ENCODE assay signal across 24 mouse cellular contexts in genomic region chr11:109586424-109586823, GRCm38 (mm10). TPM values are rescaled to one million over a fixed set of nuclear protein-coding genes. Genes with fewer than 3 reads are reported as not detected.
A peak's percentile ranks its signal among the peaks of the same experiment; 100 is the strongest.
DNase-seq lines count a peak whose midpoint lies in the region; ATAC-seq and TF ChIP-seq lines count a peak whose summit lies in the region.
"Had no signal": no experiment of that assay in that cellular context is flagged by ENCODE, and none has a peak within 500 bp of the region (broad histone marks: within the 10 kb centered on the region; RNA-seq: fewer than 3 reads in every experiment).

No protein-coding gene starts in this region.

- 41% methylated on average over 2 of the region's 2 CpGs for WGBS in intestine, postnatal 0 days
- 72% methylated on average over 2 of the region's 2 CpGs for WGBS in intestine, embryonic 16.5 days
- 30% methylated on average over 2 of the region's 2 CpGs for WGBS in liver, embryonic 15.5 days (ENCODE audit: insufficient replicate concordance)

- H3K9me3 ChIP-seq in intestine, postnatal 0 days (ENCODE audit: control insufficient read depth): no peaks in the 10 kb centered on the region
- H3K9me3 ChIP-seq in intestine, embryonic 16.5 days (ENCODE audit: control insufficient read depth, low read length): no peaks in the 10 kb centered on the region
- H3K9me3 ChIP-seq in liver, embryonic 15.5 days (replicated peaks): no peaks in the 10 kb centered on the region
- H3K9me3 ChIP-seq: embryonic facial prominence, embryonic 10.5 days; embryonic facial prominence, embryonic 13.5 days; forebrain, embryonic 12.5 days; forebrain, embryonic 15.5 days; heart, embryonic 15.5 days had no signal

- H3K27me3 ChIP-seq in intestine, postnatal 0 days (replicated peaks; ENCODE audit: control insufficient read depth, insufficient read depth, low read length): no peaks in the 10 kb centered on the region
- no peaks in the 10 kb centered on the region for H3K27me3 ChIP-seq in intestine, embryonic 16.5 days (replicated peaks; ENCODE audit: control insufficient read depth, insufficient read depth, low read length)
- no peaks in the 10 kb centered on the region for H3K27me3 ChIP-seq in liver, embryonic 15.5 days
- H3K27me3 ChIP-seq: embryonic facial prominence, embryonic 13.5 days; forebrain, embryonic 12.5 days; forebrain, embryonic 15.5 days; heart, embryonic 15.5 days had no signal

- no peak overlapping the region for H3K4me3 ChIP-seq in intestine, postnatal 0 days (ENCODE audit: low read depth, low read length)
- no peak overlapping the region for H3K4me3 ChIP-seq in intestine, embryonic 16.5 days (ENCODE audit: low read length)
- H3K4me3 ChIP-seq in liver, embryonic 15.5 days (replicated peaks): no peak overlapping the region
- H3K4me3 ChIP-seq: embryonic facial prominence, embryonic 10.5 days; embryonic facial prominence, embryonic 13.5 days; forebrain, embryonic 12.5 days; forebrain, embryonic 15.5 days; heart, embryonic 15.5 days had no signal

- no peak overlapping the region for H3K9ac ChIP-seq in intestine, postnatal 0 days (ENCODE audit: low read depth, low read length)
- no peak overlapping the region for H3K9ac ChIP-seq in intestine, embryonic 16.5 days (ENCODE audit: low read depth, low read length)
- no peak overlapping the region for H3K9ac ChIP-seq in liver, embryonic 15.5 days
- H3K9ac ChIP-seq: embryonic facial prominence, embryonic 13.5 days; forebrain, embryonic 12.5 days; forebrain, embryonic 15.5 days; heart, embryonic 15.5 days; hindbrain, embryonic 14.5 days had no signal

- H3K4me2 ChIP-seq in intestine, postnatal 0 days (replicated peaks; ENCODE audit: low read depth): peak overlapping the region; percentile 54; the same call in 1 of the 2 replicates
- H3K4me2 ChIP-seq in intestine, embryonic 16.5 days (ENCODE audit: low read depth, low read length): no peak overlapping the region
- H3K4me2 ChIP-seq in liver, embryonic 15.5 days: no peak overlapping the region
- H3K4me2 ChIP-seq: embryonic facial prominence, embryonic 13.5 days; forebrain, embryonic 12.5 days; forebrain, embryonic 15.5 days; heart, embryonic 15.5 days; hindbrain, embryonic 14.5 days had no signal

- DNase-seq in liver: no peak
- DNase-seq in MEL-GATA-1-ER (ENCODE audit: extremely low read depth, low read depth): peak; percentile 2
- no peak for DNase-seq in adrenal gland, postnatal 14 days
- DNase-seq: adrenal gland, adult 2 months; adrenal gland, postnatal 25 days; cerebellum, adult 11-12 months; cerebellum, adult 8-10 months; cerebellum, postnatal 10 days; cerebellum, postnatal 36 days; embryo, embryonic 11 days; gastrocnemius, postnatal 25 days; heart, postnatal 10 days; heart, postnatal 4 days had no signal

- no peak for TF ChIP-seq CTCF in intestine, postnatal 0 days (IDR thresholded peaks at IDR 0.05; ENCODE audit: low read depth)

- peaks cover 23% of the 10 kb centered on the region for H3K36me3 ChIP-seq in intestine, postnatal 0 days (ENCODE audit: control insufficient read depth, insufficient read depth)
- 0 out of 2 replicates have a peak, but pooled peaks cover 4% of the 10 kb centered on the region for H3K36me3 ChIP-seq in intestine, embryonic 16.5 days (ENCODE audit: control insufficient read depth, insufficient read depth, low read length)
- H3K36me3 ChIP-seq in liver, embryonic 15.5 days (replicated peaks): peaks cover 46% of the 10 kb centered on the region
- H3K36me3 ChIP-seq: forebrain, embryonic 12.5 days; forebrain, embryonic 15.5 days had no signal

- no peak overlapping the region for H3K27ac ChIP-seq in intestine, postnatal 0 days (ENCODE audit: low read depth, low read length)
- no peak overlapping the region; the same call in 1 of the 2 replicates for H3K27ac ChIP-seq in intestine, embryonic 16.5 days (ENCODE audit: low read length)
- 0 out of 2 replicates have a peak overlapping the region, but pooled peaks have one; percentile 9 for H3K27ac ChIP-seq in liver, embryonic 15.5 days (replicated peaks)
- H3K27ac ChIP-seq: embryonic facial prominence, embryonic 10.5 days; embryonic facial prominence, embryonic 13.5 days; forebrain, embryonic 12.5 days; forebrain, embryonic 15.5 days; hindbrain, embryonic 14.5 days; hindbrain, postnatal 0 days had no signal

- H3K4me1 ChIP-seq in intestine, postnatal 0 days (replicated peaks; ENCODE audit: control insufficient read depth, insufficient read depth, low read length): no peaks in the 10 kb centered on the region; the same call in 1 of the 2 replicates
- H3K4me1 ChIP-seq in intestine, embryonic 16.5 days (ENCODE audit: control insufficient read depth, insufficient read depth, low read length): no peaks in the 10 kb centered on the region
- H3K4me1 ChIP-seq in liver, embryonic 15.5 days (replicated peaks): peaks cover 45% of the 10 kb centered on the region
- H3K4me1 ChIP-seq: embryonic facial prominence, embryonic 13.5 days; forebrain, embryonic 15.5 days had no signal

- ATAC-seq in intestine, postnatal 0 days: no peak
- no peak for ATAC-seq in intestine, embryonic 16.5 days
- no peak for ATAC-seq in liver, embryonic 15.5 days (ENCODE audit: insufficient read depth)
- ATAC-seq: forebrain, embryonic 15.5 days; hindbrain, postnatal 0 days; inflammation-experienced regulatory T-cells, adult 6 months had no signal

RNA-seq across cellular contexts. Expression of gene Wipi1, which starts 25.3 kb away (rescaled TPM):
- polyA plus RNA-seq in intestine, postnatal 0 days (2015; fragmentation: Nextera tagmentation; extraction: Ambion mirVana): 28.2 and 30.4 TPM in 2 replicates
- polyA plus RNA-seq in intestine, embryonic 16.5 days (2015; fragmentation: Nextera tagmentation; extraction: Ambion mirVana): 27.3 and 27.5 TPM in 2 replicates
- 24.2 and 25.9 TPM in 2 replicates for polyA plus RNA-seq in liver, embryonic 15.5 days (2015; fragmentation: Nextera tagmentation; extraction: Ambion mirVana)
- 31.9 and 40.0 TPM in 2 replicates for total RNA-seq in adrenal gland, postnatal 14 days (2021)
